Mouse (Mus musculus) cerebellum, adult 2 months (tissue): Measurements from ENCODE around the gene Nmnat2.

Source experiments
- CTCF ChIP-seq: fragments of 200-500 bp; IDR thresholded peaks from 2 replicates; pipeline ENCODE4 v1.5.1; 2011; ENCODE audit warnings: low read depth, mild to moderate bottlenecking, control low read depth, low read length, moderate library complexity, borderline replicate concordance; ENCODE audit not compliant: insufficient read depth
- POLR2A ChIP-seq: fragments of 200-500 bp; IDR thresholded peaks from 2 replicates; pipeline ENCODE4 v1.6.1; 2011; ENCODE audit warnings: low read length, control low read depth, borderline replicate concordance; ENCODE audit not compliant: insufficient read depth

- no peak for TF ChIP-seq POLR2A
- no peak for TF ChIP-seq CTCF
Observed at GRCm38 (mm10) chr1:153102296-153103185, 147.7 kb downstream of the Nmnat2 start.
